Mouse (Mus musculus) forebrain, embryonic 12.5 days (tissue): ENCODE measurements around the gene Dop1b. TPM values are rescaled to one million over a fixed set of nuclear protein-coding genes. Genes with fewer than 3 reads are reported as not detected.
A peak's percentile ranks its signal among the peaks of the same experiment; 100 is the strongest.

Experiments used
- ATAC-seq: fragments of 200-750 bp; cut with Nextera tagmentation; 2 replicates; pipeline ENCODE4 v1.8.0; 2017; ENCODE audit warnings: moderate TSS enrichment; ENCODE audit not compliant: low FRiP score
- H3K27ac ChIP-seq: fragments of 300-500 bp; sonication (generic); 2 replicates; pipeline ENCODE4 v1.5.1; 2016; ENCODE audit warnings: mild to moderate bottlenecking
- H3K27me3 ChIP-seq: fragments of 300-500 bp; sonication (generic); 2 replicates; pipeline ENCODE4 v1.6.1; 2016; ENCODE audit warnings: mild to moderate bottlenecking
- H3K36me3 ChIP-seq: fragments of 300-500 bp; sonication (generic); replicated peaks from 2 replicates; pipeline ENCODE4 v1.6.1; 2016; ENCODE audit warnings: mild to moderate bottlenecking
- H3K4me1 ChIP-seq: fragments of 300-500 bp; sonication (generic); 2 replicates; pipeline ENCODE4 v1.6.1; 2016
- H3K4me2 ChIP-seq: fragments of 300-500 bp; sonication (generic); 2 replicates; pipeline ENCODE4 v1.6.1; 2016; ENCODE audit warnings: mild to moderate bottlenecking, moderate library complexity
- H3K4me3 ChIP-seq: fragments of 300-500 bp; sonication (generic); replicated peaks from 2 replicates; pipeline ENCODE4 v1.5.1; 2016; ENCODE audit warnings: mild to moderate bottlenecking
- H3K9ac ChIP-seq: fragments of 300-500 bp; sonication (generic); 2 replicates; pipeline ENCODE4 v1.6.1; 2016; ENCODE audit warnings: mild to moderate bottlenecking
- H3K9me3 ChIP-seq: fragments of 300-500 bp; sonication (generic); 2 replicates; pipeline ENCODE4 v1.6.1; 2016
- WGBS: fragments of 180-500 bp; shearing (Covaris S2); methylation state at CpG from one replicate; pipeline ENCODE4 v1.1.7; 2016; 5-methylcytosine and 5-hydroxymethylcytosine counted together
- polyA plus RNA-seq: library from polyadenylated mRNA; unstranded; fragments of >200 nt; fragmentation: Nextera tagmentation; extraction: Ambion mirVana; gene quantifications from 2 replicates; pipeline ENCODE4 v1.2.1, GENCODE M21; 2016

The Dop1b gene
- polyA plus RNA-seq, 1 experiment from 2014 or later, result 19.2 TPM

DNA sequence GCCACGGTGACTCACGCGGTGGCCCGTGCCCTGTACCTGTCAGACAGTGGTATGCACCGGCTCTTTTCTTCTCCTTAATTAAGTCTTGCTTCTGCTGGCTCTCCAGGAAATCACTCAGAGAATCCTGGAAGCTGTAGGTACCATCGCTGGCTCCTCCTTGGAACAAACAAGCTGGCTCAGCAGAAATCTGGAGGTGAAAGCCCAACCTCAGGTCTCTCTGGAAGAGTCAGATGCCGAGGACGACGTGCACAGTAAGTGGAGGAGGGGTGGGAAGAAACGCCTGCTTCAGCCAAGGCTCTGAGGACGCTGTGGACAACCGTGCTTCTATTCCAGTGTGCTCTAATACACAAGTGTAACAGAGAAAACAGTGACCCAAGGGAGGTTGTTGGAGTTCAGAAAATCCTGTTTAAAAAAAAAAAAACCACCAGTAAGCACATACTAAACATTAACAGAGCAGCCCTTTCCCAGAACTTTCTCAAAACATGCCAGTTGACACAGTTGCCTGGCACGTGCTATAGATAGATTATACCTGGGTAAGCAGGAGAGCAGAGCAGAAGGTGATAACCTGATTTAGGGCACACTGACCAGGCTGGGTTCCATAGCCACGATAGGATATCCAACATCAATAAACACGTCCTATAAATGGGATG lies 81.4 kb downstream of the Dop1b start:
- Histone ChIP-seq H3K9me3 (no peaks in the 10 kb centered on the region), H3K27me3 (no peaks in the 10 kb centered on the region), H3K36me3 (no peaks in the 10 kb centered on the region; the same call in 1 of the 2 replicates), H3K9ac (no peak overlapping the region), H3K27ac (no peak overlapping the region), H3K4me2 (no peak overlapping the region), H3K4me3 (no peak overlapping the region), H3K4me1 (peaks cover 13% of the 10 kb centered on the region)
- ATAC-seq, result no peak
- WGBS, result 76% methylated on average over 15 of the region's 15 CpGs

DNA sequence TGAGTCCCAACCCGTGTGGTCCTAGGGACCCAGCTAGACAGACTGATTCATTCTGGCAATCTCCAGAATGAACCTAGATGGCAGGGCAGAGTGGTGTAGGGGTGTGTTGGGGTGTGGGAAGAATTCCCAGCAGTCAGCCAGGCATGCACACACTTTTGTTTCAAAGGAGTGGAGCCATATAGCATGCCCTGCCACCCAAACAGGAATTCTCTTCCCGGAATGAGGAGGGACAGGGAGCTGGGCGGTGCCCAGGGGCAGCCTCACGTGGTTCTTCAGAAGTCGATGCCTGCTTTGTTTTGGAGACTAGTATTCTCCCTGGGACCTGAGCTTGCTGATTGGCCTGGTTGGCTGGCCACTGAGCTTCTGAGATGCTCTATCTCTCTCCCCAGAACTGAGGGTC lies 83.1 kb downstream of the Dop1b start:
- 84% methylated on average over 5 of the region's 5 CpGs for WGBS
- Histone ChIP-seq H3K27me3 (no peaks in the 10 kb centered on the region), H3K4me2 (no peak overlapping the region), H3K4me3 (no peak overlapping the region), H3K9me3 (no peaks in the 10 kb centered on the region), H3K4me1 (peaks cover 12% of the 10 kb centered on the region), H3K27ac (no peak overlapping the region), H3K9ac (no peak overlapping the region), H3K36me3 (no peaks in the 10 kb centered on the region; the same call in none of the 2 replicates)
- no peak for ATAC-seq

DNA sequence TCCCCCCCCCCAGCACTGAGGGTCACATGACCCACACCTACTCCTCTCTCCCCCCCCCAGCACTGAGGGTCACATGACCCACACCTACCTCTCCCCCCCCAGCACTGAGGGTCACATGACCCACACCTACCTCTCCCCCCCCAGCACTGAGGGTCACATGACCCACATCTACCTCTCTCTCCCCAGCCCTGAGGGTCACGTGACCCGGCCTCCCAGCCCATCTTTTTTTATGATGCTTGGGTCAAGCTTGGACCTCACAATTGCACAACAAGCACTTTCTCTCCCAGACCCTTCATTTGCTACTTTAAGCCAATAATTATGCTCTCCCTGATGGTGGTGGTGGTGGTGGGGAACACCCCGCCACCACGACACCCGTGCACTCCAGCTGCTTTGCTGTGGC lies 83.7 kb downstream of the Dop1b start:
- no peak for ATAC-seq
- Histone ChIP-seq H3K4me2 (no peak overlapping the region), H3K9me3 (no peaks in the 10 kb centered on the region), H3K4me3 (no peak overlapping the region), H3K36me3 (no peaks in the 10 kb centered on the region; the same call in none of the 2 replicates), H3K27ac (no peak overlapping the region), H3K9ac (no peak overlapping the region), H3K4me1 (peaks cover 7% of the 10 kb centered on the region), H3K27me3 (no peaks in the 10 kb centered on the region)
- WGBS, result 98% methylated on average over 5 of the region's 5 CpGs

DNA sequence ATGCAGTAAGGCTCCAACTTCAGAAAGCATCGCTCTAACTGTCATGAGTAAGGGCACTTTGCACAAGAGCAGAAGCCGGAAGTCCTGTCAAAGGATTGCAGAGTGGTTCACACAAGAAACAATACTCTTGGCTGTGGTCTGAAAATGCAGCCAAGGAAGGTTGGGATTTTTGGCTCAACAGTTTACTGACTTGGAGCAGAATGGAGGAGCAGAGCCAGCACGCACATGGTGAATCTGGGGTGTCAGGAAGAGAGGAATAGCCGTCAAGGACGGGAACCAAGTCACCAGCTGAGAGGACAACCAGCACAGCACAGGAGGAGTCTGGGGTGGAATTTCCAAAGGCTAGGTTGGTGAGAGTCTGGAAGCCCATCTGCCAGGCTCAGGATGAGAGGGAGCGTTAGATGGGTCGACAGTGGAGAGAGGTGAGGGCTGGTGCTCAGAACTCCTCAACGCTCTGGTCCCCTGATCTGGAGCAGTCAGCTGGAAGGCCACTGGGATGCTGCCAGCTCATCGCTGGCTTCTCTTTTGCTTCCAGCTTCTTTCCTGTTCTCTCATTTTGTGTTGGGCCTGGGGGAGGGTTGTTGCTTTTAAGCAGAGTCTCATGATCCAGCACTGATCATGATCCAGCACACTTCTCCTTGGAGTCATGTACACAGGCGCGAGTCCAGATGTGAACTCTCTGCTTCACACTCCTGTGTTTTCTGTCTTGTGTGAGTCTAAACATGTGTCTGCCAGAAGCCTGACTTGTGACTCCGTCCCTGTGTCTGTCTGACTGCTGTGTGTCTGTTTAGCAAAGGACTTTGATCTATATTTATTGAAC lies 85.5 kb downstream of the Dop1b start:
- H3K4me2 ChIP-seq, result no peak overlapping the region
- no peak overlapping the region for H3K27ac ChIP-seq
- WGBS, result 93% methylated on average over 12 of the region's 12 CpGs

DNA sequence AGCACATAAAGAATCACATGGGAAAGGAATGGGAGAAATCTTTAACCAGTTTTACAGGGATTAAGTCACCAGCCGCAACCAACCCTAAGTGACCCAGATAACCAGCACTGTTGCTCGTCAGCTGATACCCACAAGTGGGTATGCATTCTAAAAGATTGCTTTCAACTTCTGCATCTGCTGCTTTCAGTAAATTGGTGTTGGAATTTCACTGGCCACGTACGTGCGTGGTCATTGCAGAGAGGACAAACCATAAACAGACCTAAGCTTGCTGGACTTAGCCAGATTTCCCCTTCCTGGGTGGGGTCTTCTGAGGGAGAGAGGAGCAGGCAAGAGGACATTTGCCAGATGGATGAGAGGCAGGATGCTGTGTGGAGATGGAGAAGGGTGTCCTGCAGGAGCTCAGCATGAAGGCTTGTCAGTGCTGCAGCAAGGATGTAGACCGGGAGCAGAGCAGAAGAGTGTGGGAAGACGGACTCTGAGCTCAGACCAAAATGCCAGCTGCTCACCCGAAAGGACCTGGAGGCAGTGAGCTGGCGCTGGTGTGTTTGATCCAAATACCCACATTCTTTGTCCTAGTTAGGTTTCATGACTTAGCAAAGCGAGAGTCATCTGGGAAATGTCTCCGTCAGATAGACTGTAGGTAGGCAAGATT lies 86.3 kb downstream of the Dop1b start:
- H3K4me3 ChIP-seq, result no peak overlapping the region
- ATAC-seq, result no peak
- H3K9ac ChIP-seq, result no peak overlapping the region
- no peak overlapping the region for H3K4me2 ChIP-seq
- no peak overlapping the region for H3K27ac ChIP-seq
- no peaks in the 10 kb centered on the region; the same call in 1 of the 2 replicates for H3K36me3 ChIP-seq
- no peaks in the 10 kb centered on the region for H3K9me3 ChIP-seq
- no peaks in the 10 kb centered on the region for H3K27me3 ChIP-seq
- 85% methylated on average over 11 of the region's 11 CpGs for WGBS
- no peaks in the 10 kb centered on the region for H3K4me1 ChIP-seq

More for the DNA sequence above, 85.5 kb downstream of the Dop1b start:
- Histone ChIP-seq H3K9me3 (no peaks in the 10 kb centered on the region), H3K9ac (no peak overlapping the region), H3K4me1 (no peaks in the 10 kb centered on the region), H3K27me3 (no peaks in the 10 kb centered on the region), H3K36me3 (no peaks in the 10 kb centered on the region; the same call in 1 of the 2 replicates), H3K4me3 (no peak overlapping the region)
- ATAC-seq, result no peak

DNA sequence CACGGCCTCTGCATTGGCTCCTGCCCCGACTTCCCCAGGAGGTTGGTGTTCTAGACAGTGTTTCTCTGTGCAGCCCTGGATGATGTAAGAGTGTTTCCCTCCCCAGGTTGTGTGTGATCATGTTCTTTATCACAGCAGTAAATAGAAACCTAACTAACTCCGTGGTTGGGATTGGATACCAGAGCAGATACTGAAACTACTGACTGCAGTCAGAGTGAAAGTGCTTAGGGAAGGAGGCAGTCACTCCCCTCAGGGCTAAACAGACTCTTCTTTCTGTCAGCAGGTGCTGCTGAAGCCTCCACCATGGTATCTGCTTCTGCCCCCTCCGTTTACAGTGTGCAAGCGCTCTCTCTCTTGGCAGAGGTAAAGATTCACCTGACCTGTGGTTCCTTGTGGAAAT lies 86.9 kb downstream of the Dop1b start:
- WGBS, result 72% methylated on average over 5 of the region's 5 CpGs
- H3K4me1 ChIP-seq, result no peaks in the 10 kb centered on the region
- ATAC-seq, result no peak

DNA sequence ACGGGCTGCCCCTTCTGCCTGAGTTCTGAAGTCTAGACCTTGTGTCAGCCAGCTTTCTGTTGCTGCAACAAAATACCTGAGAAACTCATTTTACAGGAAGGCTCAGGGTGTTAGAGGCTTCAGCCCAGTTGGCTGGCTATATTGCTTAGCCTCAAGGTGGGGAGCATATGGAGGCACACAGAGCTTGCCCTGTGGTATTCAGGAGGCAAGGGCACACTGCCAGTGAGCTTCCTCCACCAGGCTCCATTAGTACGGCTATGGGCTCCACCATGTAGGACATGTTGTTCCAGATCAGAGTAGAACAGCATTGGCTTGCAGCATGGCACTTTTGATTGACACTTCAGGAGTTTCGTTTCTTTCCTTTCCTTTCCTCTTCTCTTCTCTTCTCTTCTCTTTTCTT lies 87.4 kb downstream of the Dop1b start:
- Histone ChIP-seq H3K27ac (no peak overlapping the region), H3K9me3 (no peaks in the 10 kb centered on the region), H3K4me2 (no peak overlapping the region), H3K9ac (no peak overlapping the region), H3K4me3 (no peak overlapping the region), H3K36me3 (no peaks in the 10 kb centered on the region; the same call in 1 of the 2 replicates), H3K27me3 (no peaks in the 10 kb centered on the region), H3K4me1 (no peaks in the 10 kb centered on the region)
- ATAC-seq, result no peak
- 87% methylated on average over 3 of the region's 3 CpGs for WGBS

More for the DNA sequence above, 86.9 kb downstream of the Dop1b start:
- no peak overlapping the region for H3K27ac ChIP-seq
- H3K4me2 ChIP-seq, result no peak overlapping the region
- H3K9ac ChIP-seq, result no peak overlapping the region
- H3K27me3 ChIP-seq, result no peaks in the 10 kb centered on the region
- no peaks in the 10 kb centered on the region; the same call in 1 of the 2 replicates for H3K36me3 ChIP-seq
- no peaks in the 10 kb centered on the region for H3K9me3 ChIP-seq
- no peak overlapping the region for H3K4me3 ChIP-seq

DNA sequence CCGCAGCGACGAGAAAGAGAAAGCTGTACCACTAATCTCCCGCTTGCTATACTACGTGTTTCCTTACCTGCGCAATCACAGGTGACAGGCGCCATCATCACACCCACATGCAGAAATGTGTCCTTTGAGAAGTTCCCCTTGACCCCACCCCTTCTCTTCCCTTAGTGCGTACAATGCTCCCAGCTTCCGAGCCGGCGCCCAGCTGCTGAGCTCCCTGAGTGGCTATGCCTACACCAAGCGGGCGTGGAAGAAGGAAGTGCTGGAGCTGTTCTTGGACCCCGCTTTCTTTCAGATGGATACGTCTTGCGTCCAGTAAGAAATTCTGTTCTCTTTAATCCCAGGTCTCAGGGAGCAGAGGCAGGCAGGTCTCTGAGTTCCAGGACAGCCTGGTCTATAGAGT lies 88.2 kb downstream of the Dop1b start:
- Histone ChIP-seq H3K4me2 (no peak overlapping the region), H3K36me3 (no peaks in the 10 kb centered on the region; the same call in 1 of the 2 replicates), H3K4me1 (no peaks in the 10 kb centered on the region), H3K27ac (no peak overlapping the region), H3K4me3 (no peak overlapping the region), H3K27me3 (no peaks in the 10 kb centered on the region), H3K9ac (no peak overlapping the region), H3K9me3 (no peaks in the 10 kb centered on the region)
- no peak for ATAC-seq
- 91% methylated on average over 16 of the region's 16 CpGs for WGBS

DNA sequence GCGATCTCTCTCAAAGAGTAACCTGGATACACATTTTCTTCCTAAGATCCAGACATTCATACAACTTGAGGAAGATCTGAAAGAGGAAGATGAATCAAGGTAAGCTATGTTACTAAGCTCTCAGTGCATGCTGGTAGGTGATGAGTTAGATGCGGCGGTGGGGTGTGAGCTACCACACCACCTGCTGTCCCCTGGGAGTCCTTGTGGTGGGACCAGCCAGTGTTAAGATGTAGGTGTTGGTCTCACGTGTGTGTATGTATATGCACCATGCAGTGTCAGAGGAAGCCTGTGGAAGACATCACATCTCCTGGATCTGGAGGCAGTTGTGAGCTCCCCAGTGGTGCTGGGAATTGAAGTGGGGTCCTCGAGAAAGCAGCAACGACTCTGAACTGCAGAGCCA lies 95.5 kb downstream of the Dop1b start:
- ATAC-seq, result no peak
- 91% methylated on average over 6 of the region's 6 CpGs for WGBS

DNA sequence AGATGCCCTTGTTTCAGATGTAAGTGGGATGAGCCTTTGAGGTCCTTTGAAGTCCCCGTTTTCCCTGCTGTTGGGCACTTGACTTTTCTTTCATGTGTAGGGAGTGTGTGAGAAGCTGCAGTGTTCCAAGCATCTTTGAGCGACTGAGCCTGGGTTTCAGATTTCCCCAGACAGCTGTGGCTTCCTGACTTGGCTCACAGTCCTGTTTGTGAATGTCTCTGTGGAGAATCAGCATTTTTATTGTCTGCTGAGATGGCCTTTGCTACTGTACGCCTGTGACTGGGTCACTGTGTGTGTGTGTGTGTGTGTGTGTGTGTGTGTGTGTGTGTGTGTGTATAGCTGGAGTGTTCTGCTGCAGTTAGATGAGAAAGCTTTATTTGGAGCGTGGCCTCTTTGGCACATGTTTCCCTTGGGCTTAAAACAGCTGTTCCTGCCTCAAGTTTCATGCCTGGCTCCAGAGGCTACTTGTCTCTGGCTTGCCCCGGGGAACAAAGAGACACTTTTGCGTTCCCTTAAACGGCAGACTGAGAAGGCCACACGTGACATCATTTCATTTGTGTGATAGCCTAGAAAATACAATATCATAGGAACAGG lies 96.4 kb downstream of the Dop1b start:
- H3K4me3 ChIP-seq, result no peak overlapping the region
- ATAC-seq, result no peak
- H3K9me3 ChIP-seq, result peaks cover 6% of the 10 kb centered on the region
- peaks cover 19% of the 10 kb centered on the region for H3K36me3 ChIP-seq
- no peak overlapping the region for H3K9ac ChIP-seq
- peak overlapping the region; percentile 31; the same call in 1 of the 2 replicates for H3K27ac ChIP-seq
- peaks cover 5% of the 10 kb centered on the region; the same call in 1 of the 2 replicates for H3K4me1 ChIP-seq
- no peaks in the 10 kb centered on the region for H3K27me3 ChIP-seq
- WGBS, result 53% methylated on average over 8 of the region's 8 CpGs
- no peak overlapping the region for H3K4me2 ChIP-seq

More for the DNA sequence above, 95.5 kb downstream of the Dop1b start:
- H3K9me3 ChIP-seq, result peaks cover 6% of the 10 kb centered on the region
- H3K4me1 ChIP-seq, result peaks cover 5% of the 10 kb centered on the region; the same call in 1 of the 2 replicates
- H3K9ac ChIP-seq, result no peak overlapping the region
- H3K27ac ChIP-seq, result no peak overlapping the region
- H3K27me3 ChIP-seq, result no peaks in the 10 kb centered on the region
- peaks cover 15% of the 10 kb centered on the region for H3K36me3 ChIP-seq
- H3K4me3 ChIP-seq, result no peak overlapping the region
- no peak overlapping the region for H3K4me2 ChIP-seq

DNA sequence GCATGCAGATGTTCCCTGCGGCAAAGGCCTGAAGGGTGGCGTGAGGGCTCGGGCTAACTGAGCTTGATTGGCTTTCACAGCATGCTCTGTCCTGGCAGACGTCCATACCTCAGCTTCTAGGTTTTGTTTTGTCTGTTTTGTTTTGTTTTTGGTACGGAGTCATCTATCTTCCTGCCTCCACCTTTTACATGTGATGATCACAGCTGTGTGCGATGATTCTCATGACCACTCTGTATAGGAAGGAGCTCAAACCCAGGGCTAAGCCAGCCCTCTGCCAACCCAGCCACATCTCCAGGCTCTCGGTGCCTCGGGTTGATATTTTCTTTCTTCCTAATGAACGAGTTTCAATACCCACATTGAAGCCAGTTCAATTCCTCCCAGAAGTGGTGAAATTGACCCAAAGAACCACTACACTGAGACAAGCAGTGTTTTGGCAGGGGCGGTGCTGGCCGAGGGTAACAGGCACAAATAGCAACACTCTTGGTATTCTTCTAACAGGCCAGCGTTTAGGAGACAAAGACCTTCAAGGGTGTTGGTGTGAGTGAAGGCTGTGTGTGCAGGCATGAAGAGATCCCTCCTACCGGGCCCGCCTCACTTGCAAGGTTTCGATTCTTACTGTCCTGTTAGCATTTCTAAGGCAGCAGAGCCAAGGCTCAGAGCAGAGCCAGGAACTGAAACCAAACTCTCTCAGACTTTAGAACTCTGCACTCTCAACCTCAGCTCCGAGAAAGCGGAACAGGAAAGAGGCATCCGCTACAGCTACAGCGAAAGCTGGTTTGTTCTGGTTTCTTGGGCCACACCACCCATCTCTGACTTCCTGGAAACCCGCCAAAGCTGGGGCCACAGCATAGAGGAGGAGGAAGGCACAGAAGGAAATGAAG lies 104.4 kb downstream of the Dop1b start:
- Histone ChIP-seq H3K36me3 (peaks cover 12% of the 10 kb centered on the region), H3K4me1 (peaks cover 9% of the 10 kb centered on the region; the same call in 1 of the 2 replicates), H3K9ac (no peak overlapping the region), H3K4me3 (no peak overlapping the region), H3K9me3 (peaks cover 6% of the 10 kb centered on the region), H3K27me3 (no peaks in the 10 kb centered on the region), H3K4me2 (no peak overlapping the region), H3K27ac (0 out of 2 replicates have a peak overlapping the region, but pooled peaks have one; percentile 5)
- 59% methylated on average over 20 of the region's 20 CpGs for WGBS
- ATAC-seq, result no peak
